Mouse (Mus musculus) E14TG2a.4 (cell line): ENCODE data around the gene Aldh3b3.

Source experiments
- H3K27me3 ChIP-seq: 2 replicates; pipeline ENCODE4 v1.6.1; 2014; ENCODE audit warnings: low read length, control low read depth; ENCODE audit not compliant: insufficient read depth
- H3K36me3 ChIP-seq: 2 replicates; pipeline ENCODE4 v1.6.1; 2014; ENCODE audit warnings: low read length, control low read depth; ENCODE audit not compliant: insufficient read depth
- H3K4me1 ChIP-seq: replicated peaks from 2 replicates; pipeline ENCODE4 v1.6.1; 2014; ENCODE audit warnings: low read depth, low read length, control low read depth
- H3K4me3 ChIP-seq: replicated peaks from 2 replicates; pipeline ENCODE4 v1.5.1; 2014; ENCODE audit warnings: mild to moderate bottlenecking, low read length
- H3K9me3 ChIP-seq: 2 replicates; pipeline ENCODE4 v1.6.1; 2014; ENCODE audit warnings: low read length, control low read depth
- CTCF ChIP-seq: conservative IDR thresholded peaks from 2 replicates; pipeline ENCODE4 v1.5.1; 2014; ENCODE audit warnings: low read length
- NANOG ChIP-seq: IDR thresholded peaks from 2 replicates; pipeline ENCODE4 v1.6.1; 2014; ENCODE audit warnings: borderline replicate concordance, low read length, mixed read lengths
- POU5F1 ChIP-seq: IDR thresholded peaks from 2 replicates; pipeline ENCODE4 v1.6.1; 2014; ENCODE audit warnings: low read length, borderline replicate concordance

Aldh3b3 gene

DNA sequence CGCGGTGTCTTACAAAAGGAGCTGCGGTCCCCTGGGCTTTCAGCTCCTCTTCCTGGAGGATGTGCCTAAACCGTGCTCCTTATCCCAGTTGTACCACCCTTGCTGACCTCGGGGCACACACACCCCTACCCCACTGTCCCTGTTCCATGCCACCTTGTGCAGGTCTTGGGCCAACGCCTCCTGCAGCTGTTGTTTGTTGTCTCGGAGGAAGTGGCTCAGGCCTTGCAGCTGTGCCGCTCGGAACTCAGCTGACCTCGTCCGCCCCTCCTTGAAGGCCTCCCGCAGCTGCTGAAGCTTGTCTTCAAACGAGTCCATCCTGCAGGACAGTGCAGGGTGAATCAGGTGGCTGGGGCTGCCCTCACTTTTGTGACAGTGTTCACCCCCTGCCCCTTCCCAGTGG lies 34.9 kb upstream of the Aldh3b3 start:
- H3K9me3 ChIP-seq = no peaks in the 10 kb centered on the region
- peak overlapping the region; percentile 26; the same call in 1 of the 2 replicates for H3K4me3 ChIP-seq
- peaks cover 56% of the 10 kb centered on the region for H3K4me1 ChIP-seq
- no peak for TF ChIP-seq POU5F1
- TF ChIP-seq CTCF = no peak
- no peak for TF ChIP-seq NANOG
- no peaks in the 10 kb centered on the region for H3K27me3 ChIP-seq
- no peaks in the 10 kb centered on the region for H3K36me3 ChIP-seq

DNA sequence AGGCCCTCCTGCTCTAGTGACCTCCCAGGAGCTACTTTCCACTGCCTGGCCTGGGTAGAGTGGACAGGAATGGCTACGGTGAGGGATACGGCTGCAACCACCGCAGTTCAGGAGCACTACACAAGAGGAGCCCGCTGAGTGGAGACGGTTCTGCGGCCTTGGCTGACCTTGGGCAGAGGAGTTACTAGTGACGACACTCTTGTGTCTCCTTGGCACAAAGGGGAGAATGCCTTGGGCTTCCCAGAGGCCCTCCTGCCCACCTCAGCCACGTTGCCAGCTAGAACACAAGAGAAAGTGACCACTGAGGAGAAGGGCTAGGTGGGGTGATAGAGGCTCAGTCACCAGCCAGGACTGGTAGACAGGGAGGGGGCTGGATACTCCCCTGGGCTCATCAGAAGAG lies 34.3 kb upstream of the Aldh3b3 start:
- H3K27me3 ChIP-seq = no peaks in the 10 kb centered on the region
- peak overlapping the region; percentile 26; the same call in 1 of the 2 replicates for H3K4me3 ChIP-seq
- H3K36me3 ChIP-seq = no peaks in the 10 kb centered on the region
- H3K9me3 ChIP-seq = no peaks in the 10 kb centered on the region
- TF ChIP-seq CTCF = no peak
- no peak for TF ChIP-seq NANOG
- no peak for TF ChIP-seq POU5F1
- H3K4me1 ChIP-seq = peaks cover 57% of the 10 kb centered on the region

DNA sequence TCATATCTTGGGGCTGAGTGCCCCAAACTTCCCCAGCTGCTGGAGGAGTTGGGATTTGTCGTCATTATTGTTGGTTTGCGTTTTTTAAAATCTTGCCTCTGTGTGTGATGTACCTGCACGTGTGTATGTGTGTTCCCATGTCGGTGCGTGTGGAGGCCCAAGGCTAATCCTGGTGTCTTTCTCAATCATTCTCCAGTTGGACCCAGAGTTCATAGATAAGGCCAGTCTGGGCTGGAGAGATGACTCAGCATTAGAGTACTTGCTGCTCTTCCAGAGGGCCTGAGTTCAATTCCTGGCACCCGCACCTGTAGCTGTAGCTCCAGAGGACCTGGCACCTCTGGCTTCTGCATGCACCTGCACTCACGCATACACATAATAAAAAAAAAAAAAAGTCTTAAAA lies 33.6 kb upstream of the Aldh3b3 start:
- Histone ChIP-seq H3K36me3 (no peaks in the 10 kb centered on the region), H3K4me1 (peaks cover 57% of the 10 kb centered on the region), H3K27me3 (no peaks in the 10 kb centered on the region), H3K9me3 (no peaks in the 10 kb centered on the region), H3K4me3 (no peak overlapping the region)
- no peak for TF ChIP-seq NANOG
- no peak for TF ChIP-seq POU5F1
- TF ChIP-seq CTCF = no peak

DNA sequence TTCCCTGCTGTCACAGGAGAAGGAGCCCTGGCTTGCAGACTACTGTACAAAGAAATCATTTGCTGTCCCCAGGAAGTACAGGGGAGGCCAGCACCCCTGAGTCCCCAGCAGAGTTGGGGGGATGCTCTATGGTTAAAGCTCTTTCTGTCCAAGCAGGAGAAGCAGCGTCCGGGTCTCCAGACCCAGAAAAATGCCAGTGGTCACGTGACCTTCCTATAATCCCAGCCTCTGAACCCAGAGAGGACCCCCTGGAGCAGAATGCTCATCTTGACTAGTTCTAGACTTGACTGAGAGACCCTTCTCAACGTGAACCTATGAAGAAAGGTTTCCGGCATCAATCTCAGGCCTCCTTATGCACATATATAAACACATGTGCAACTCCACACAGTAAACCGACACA lies 32.6 kb upstream of the Aldh3b3 start:
- Histone ChIP-seq H3K4me3 (no peak overlapping the region), H3K9me3 (no peaks in the 10 kb centered on the region), H3K36me3 (no peaks in the 10 kb centered on the region), H3K4me1 (peaks cover 57% of the 10 kb centered on the region), H3K27me3 (0 out of 2 replicates have a peak, but pooled peaks cover 4% of the 10 kb centered on the region)
- TF ChIP-seq POU5F1 = no peak
- TF ChIP-seq CTCF = no peak
- TF ChIP-seq NANOG = no peak

DNA sequence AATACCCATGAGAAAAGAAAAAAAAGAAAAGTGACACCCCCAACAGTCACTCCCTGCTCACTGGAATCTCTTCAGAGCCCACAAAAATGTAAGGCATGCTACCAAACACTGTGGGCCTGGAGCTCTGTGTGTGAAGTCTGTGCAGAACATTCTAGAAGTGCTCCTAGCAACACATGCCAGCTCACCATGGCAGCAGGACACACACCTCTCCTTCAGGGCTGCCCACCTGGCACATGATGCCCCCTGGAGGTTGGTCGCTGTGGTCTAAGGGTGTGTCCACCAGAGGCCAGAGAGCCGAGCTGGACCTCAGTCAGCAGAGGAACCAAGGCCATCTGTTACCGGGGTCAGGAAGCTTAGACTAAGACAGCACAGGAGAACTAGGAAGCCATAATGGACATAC lies 32.2 kb upstream of the Aldh3b3 start:
- Histone ChIP-seq H3K27me3 (0 out of 2 replicates have a peak, but pooled peaks cover 4% of the 10 kb centered on the region), H3K4me3 (no peak overlapping the region), H3K4me1 (peaks cover 60% of the 10 kb centered on the region), H3K36me3 (no peaks in the 10 kb centered on the region), H3K9me3 (no peaks in the 10 kb centered on the region)
- TF ChIP-seq NANOG (no peak), CTCF (no peak), POU5F1 (no peak)

DNA sequence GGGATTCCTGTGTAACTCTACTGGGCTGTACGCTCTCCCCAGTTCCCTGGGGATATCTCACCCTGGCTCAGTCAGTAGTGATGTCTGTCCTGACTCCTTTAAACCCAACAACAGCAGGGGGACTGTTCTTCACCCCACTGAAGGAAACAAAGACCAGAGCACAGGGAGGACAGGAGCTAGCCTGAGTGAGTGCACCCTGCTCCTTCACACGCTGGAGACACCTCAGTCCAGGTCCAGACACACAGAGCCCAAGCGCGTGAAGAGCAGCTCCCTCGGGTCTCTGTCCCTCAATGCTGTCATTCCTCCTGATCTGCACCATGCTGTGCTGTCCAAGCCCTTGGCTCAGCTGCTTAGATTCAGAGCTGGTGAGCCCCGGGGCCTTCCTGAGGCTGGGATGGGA lies 31.8 kb upstream of the Aldh3b3 start:
- Histone ChIP-seq H3K9me3 (no peaks in the 10 kb centered on the region), H3K27me3 (0 out of 2 replicates have a peak, but pooled peaks cover 4% of the 10 kb centered on the region), H3K4me1 (peaks cover 60% of the 10 kb centered on the region), H3K36me3 (no peaks in the 10 kb centered on the region), H3K4me3 (no peak overlapping the region)
- TF ChIP-seq POU5F1 (no peak), CTCF (no peak), NANOG (no peak)

DNA sequence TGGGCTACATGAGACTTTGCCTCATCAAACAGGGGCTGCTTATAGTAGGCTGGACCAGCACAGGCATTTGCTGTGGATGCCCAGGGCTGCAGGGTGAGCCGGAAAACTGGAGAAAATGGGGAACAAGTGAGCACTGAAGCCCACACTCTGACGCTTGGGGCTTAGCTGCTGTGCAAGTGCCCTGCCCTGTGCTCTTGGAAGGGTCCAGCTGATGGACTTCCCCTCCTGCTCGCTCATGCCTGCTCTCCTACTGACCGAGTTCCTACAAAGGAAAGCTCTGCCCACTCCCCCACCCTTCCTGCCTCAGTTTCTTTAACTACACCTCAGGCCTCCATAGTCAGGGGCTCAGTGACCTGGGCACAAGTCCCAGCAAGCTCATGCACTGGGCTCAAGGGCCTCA lies 30.5 kb upstream of the Aldh3b3 start:
- Histone ChIP-seq H3K36me3 (no peaks in the 10 kb centered on the region), H3K27me3 (0 out of 2 replicates have a peak, but pooled peaks cover 4% of the 10 kb centered on the region), H3K4me1 (peaks cover 53% of the 10 kb centered on the region), H3K4me3 (no peak overlapping the region), H3K9me3 (no peaks in the 10 kb centered on the region)
- TF ChIP-seq POU5F1 (no peak), CTCF (no peak), NANOG (no peak)

DNA sequence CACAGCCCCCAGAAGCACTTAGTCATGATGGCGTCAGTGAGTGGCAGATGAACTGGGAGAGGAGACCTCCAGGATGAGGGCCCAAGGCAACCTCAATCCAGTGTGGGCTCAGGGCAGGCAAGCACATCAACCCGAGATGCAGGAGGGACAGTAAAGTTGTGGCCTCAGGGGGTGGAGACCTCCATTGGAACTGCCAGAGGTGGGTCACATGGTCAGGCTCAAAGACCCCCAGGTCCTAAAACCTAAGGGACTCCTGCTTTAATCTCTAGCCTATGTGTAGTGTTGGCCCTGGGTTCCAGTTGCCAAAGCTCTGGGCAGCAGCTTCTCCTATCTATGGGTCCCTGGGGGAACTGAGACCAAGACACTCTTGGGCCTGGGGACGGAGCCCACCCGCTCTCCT lies 29.7 kb upstream of the Aldh3b3 start:
- H3K36me3 ChIP-seq = no peaks in the 10 kb centered on the region
- H3K4me1 ChIP-seq = peaks cover 49% of the 10 kb centered on the region
- TF ChIP-seq POU5F1 = no peak
- no peak for TF ChIP-seq CTCF
- no peak for TF ChIP-seq NANOG

More for the DNA sequence above, 29.7 kb upstream of the Aldh3b3 start:
- H3K27me3 ChIP-seq = 0 out of 2 replicates have a peak, but pooled peaks cover 4% of the 10 kb centered on the region
- H3K4me3 ChIP-seq = peak overlapping the region; percentile 71; the same call in 1 of the 2 replicates
- no peaks in the 10 kb centered on the region for H3K9me3 ChIP-seq
